Mouse (Mus musculus) spleen, postnatal 4 days (tissue): ENCODE results near the gene Vav2.

ENCODE experiments used
- DNase-seq, 2 experiments: peaks; one replicate each; pipeline ENCODE4 v3.0.0; 2022; ENCODE audit warnings: low spot score in 2 of 2

Vav2 gene

GRCm38 (mm10) chr2:27426855-27427457, at the start of gene Vav2:
TSS of gene Vav2 (minus strand) at chr2:27427033.
- peak; percentile 90 to 94 for DNase-seq

- peak; percentile 89 to 94 for DNase-seq
These were observed 48.9 kb upstream of the Vav2 start for GRCm38 (mm10) chr2:27475495-27476302.

GRCm38 (mm10) chr2:27474621-27475484, 48.0 kb upstream of the Vav2 start:
- DNase-seq, result peak; percentile 35 to 79

- DNase-seq, result no peak
These were observed 47.1 kb upstream of the Vav2 start for GRCm38 (mm10) chr2:27473911-27474310.

- no peak for DNase-seq
These were observed 46.4 kb upstream of the Vav2 start for GRCm38 (mm10) chr2:27473061-27473765.

GRCm38 (mm10) chr2:27471170-27471584, 44.3 kb upstream of the Vav2 start:
- no peak for DNase-seq

- DNase-seq, result no peak
These were observed 43.7 kb upstream of the Vav2 start for GRCm38 (mm10) chr2:27470535-27470934.

GRCm38 (mm10) chr2:27469991-27470355, 43.1 kb upstream of the Vav2 start:
- DNase-seq, result no peak

- DNase-seq, result no peak
These were observed 42.6 kb upstream of the Vav2 start for GRCm38 (mm10) chr2:27469292-27469990.

GRCm38 (mm10) chr2:27462901-27463300, 36.1 kb upstream of the Vav2 start:
- no peak for DNase-seq

- no peak for DNase-seq
These were observed 35.2 kb upstream of the Vav2 start for GRCm38 (mm10) chr2:27461881-27462660.

GRCm38 (mm10) chr2:27460651-27461050, 33.8 kb upstream of the Vav2 start:
- no peak for DNase-seq

- no peak for DNase-seq
These were observed 33.3 kb upstream of the Vav2 start for GRCm38 (mm10) chr2:27460163-27460562.

- DNase-seq, result no peak
These were observed 32.9 kb upstream of the Vav2 start for GRCm38 (mm10) chr2:27459735-27460134.

GRCm38 (mm10) chr2:27450226-27450625, 23.4 kb upstream of the Vav2 start:
- DNase-seq, result no peak

- DNase-seq, result no peak
These were observed 20.9 kb upstream of the Vav2 start for GRCm38 (mm10) chr2:27447782-27448181.

- DNase-seq, result no peak
These were observed 20.0 kb upstream of the Vav2 start for GRCm38 (mm10) chr2:27446812-27447211.

GRCm38 (mm10) chr2:27445910-27446309, 19.1 kb upstream of the Vav2 start:
- DNase-seq, result no peak

- DNase-seq, result no peak
These were observed 16.5 kb upstream of the Vav2 start for GRCm38 (mm10) chr2:27443450-27443708.

GRCm38 (mm10) chr2:27442708-27443449, 16.0 kb upstream of the Vav2 start:
- DNase-seq, result no peak
